Mouse (Mus musculus) cerebellum, postnatal 10 days (tissue): ENCODE results near the gene Vmn2r29.
A peak's percentile ranks its signal among the peaks of the same experiment; 100 is the strongest.
"Not testable (repeated sequence)": the region's sequence is repeated elsewhere in the genome, so short reads cannot be mapped to it uniquely, and the experiment has no call there.

Experiments
- DNase-seq, 2 experiments: peaks; one replicate each; pipeline ENCODE4 v3.0.0; 2021; ENCODE audit warnings: mixed read lengths in 2 of 2

Gene Vmn2r29

DNA sequence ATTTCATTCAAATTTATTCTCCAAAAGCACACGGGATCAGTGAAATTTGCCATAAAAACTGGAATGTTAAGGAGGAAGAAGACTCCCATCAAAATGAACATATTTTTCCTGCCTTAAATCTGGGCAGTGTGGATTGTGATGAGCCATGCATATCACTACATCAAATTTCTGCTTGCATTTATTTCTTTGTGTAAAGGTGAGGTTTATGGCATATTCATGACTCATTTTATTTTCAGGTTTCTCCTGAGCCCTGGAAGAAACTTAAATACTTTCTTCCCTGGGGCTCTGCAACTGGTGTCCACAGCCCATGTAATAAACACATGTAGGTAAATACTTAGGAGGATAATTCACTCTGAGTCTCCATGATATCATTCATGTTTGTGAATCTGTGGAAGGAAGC, at the start of gene Vmn2r29:
Gene Vmn2r29, minus strand, starts transcription at position 101 of the 400 bp plus-strand sequence.
- DNase-seq, result not testable (repeated sequence)

DNA sequence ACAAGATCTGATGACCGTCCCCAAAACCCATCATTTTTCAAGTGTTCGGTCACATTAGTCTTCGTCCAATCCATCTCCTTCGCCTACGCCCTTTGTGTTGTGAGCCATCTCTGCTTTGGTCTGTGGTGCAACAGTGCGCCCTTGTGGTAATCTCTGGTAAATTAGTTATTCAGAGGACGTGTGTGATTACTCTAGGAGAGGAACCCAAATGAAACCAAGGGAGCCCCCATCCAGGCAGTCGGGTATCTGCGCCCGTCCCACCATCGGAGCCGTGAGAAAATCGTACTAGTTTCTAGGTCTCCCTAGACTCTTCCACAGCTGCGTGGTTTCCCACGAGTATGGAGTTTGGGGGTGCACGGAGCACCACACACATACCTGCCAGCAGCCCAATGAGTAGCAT, 48.5 kb upstream of the Vmn2r29 start:
- DNase-seq, result peak; percentile 64 to 71

DNA sequence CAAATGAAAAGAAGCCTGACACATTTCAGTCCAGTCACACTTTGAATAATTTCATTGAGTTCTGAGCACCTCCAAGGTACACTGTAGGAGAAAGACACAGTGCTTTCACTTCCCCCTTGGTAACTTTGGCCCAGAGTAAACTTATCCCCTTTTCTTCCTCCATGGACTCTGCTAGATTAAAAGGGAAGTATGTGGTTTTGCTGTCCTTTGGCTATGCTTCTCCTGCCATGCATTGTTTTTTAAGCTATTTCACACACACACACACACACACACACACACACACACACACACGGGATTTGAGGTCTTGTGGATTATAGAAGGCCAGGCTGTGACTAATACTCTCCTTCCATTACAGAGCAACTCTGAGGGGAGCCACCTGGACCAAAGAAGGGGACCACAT, 34.3 kb upstream of the Vmn2r29 start:
- DNase-seq, result no peak

DNA sequence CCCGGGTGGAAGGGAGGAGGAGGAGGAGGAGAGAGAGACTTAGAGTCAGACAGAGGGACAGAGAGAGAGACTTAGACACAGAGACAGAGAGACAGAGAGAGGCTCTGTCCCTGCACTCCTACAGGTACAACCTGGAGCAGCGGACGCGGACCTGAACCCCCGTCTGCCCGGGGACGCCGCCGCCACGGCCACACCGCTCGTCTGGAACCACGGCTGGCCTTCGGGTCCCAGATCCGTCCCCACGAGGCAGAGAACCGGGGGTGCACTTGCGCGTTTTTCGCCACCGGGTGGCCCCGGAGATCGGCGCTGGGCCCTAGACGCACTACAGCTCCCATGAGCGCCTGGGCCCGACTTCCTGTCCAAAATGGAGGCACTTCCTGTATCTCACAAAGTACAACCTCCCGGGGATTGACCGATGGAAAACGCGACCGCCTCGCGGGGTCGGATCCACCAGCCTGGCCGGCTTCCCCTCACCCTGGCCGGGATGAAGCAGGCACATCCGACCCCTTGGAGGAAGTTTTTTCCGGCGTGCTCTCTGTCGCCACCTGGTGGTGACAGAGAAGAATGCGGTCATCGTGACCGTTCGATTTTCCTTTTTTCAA, 30.9 kb upstream of the Vmn2r29 start, which contains the start of gene Gm45844:
Gene Gm45844, minus strand, starts transcription at position 324 of the 602 bp plus-strand sequence.
- peak; percentile 92 to 93 for DNase-seq

DNA sequence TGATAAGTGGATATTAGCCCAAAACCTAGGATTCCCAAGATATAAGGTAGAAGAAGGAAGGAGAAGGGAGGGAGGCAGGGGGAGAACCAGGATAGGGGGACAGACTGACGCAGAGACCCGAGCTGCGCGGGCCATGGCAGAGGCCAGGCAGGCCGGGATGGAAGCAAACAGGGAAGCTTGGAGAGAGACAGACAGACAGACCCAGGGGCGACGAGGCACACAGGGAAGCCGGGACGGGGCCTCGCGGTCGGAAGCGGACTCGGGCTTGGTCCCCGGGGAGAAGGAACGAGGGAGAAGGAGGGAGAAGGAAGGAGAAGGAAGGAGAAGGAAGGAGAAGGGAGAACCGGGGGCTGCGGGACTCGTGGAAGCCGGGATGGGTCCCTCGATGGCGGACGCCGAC, 30.4 kb upstream of the Vmn2r29 start:
- DNase-seq, result peak; percentile 63 to 70

DNA sequence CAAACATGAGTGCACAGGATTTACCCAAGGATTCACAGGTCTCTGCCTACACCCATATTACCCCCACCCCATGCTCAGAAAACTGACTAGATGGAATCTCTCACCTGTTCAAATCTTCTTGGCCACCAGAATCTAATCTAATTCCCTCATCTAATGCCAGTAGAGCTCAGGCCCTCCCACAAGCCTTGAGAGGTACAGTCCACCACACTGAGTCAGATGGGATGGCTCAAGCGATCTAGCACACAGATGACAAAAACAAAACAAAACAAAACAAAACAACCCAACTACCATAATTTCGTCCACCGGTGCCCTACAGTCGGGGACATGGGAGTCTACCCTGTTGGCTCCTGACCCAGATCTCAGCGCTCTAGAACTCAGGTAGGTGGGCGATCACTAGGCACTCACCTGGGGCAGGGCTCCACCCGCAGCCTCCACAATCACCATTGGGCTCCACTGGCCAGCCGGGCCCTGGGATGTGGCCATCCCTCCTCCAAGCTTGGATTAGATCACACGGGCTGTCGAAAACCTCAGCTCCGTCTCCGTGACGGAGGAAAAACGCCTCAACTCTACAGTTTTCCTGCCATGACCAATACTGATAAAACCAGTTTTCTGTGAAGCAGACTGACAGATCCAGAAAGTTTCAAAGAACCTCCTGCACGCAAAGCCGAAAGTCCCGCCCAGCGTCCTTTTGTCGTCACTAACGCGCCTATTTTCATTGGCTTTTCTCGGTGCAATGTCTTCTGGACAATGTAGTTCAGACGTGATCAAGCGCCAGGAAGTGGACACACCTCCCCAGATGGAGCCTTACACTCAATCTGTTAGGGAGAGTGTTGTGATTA, 37.6 kb downstream of the Vmn2r29 start, which contains the start of gene Zfp772:
Gene Zfp772, minus strand, starts transcription at position 686 of the 839 bp plus-strand sequence.
- peak; percentile 52 to 53 for DNase-seq

DNA sequence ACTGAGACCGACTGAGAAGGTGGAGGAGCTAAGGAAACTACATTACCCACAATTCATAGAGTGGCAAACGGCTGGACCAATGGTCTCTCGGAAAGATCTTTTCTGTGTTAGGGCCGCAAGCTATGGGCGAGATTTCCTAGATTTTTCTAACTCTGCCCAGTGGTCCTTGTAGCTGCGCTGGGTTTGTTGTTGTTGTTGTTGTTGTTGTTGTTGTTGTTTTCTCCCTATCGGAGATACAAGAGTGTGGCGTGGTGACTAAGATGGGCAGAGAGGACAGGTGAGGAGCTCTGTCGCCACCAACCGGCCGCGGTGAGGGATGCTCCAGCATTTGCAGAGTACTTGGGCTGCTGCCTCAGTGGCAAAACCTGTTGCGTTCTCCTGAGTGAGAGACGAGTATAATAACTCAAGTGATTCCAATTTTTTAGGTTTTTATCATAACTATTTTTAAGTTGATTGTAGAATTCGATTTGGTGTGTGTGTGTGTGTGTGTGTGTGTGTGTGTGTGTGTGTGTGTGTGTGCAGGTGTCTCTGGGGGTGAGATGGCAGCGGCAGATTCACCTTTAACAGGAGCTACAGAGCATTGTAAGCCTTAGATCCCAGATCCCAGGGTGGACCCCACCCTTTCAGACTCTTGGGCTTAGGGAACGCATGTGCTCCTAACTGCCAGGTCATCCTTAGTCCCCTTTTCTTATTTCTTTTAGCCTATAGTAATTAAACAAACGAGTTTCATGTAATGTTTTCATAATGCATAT, 58.8 kb downstream of the Vmn2r29 start:
- DNase-seq, result peak; percentile 89 to 90

DNA sequence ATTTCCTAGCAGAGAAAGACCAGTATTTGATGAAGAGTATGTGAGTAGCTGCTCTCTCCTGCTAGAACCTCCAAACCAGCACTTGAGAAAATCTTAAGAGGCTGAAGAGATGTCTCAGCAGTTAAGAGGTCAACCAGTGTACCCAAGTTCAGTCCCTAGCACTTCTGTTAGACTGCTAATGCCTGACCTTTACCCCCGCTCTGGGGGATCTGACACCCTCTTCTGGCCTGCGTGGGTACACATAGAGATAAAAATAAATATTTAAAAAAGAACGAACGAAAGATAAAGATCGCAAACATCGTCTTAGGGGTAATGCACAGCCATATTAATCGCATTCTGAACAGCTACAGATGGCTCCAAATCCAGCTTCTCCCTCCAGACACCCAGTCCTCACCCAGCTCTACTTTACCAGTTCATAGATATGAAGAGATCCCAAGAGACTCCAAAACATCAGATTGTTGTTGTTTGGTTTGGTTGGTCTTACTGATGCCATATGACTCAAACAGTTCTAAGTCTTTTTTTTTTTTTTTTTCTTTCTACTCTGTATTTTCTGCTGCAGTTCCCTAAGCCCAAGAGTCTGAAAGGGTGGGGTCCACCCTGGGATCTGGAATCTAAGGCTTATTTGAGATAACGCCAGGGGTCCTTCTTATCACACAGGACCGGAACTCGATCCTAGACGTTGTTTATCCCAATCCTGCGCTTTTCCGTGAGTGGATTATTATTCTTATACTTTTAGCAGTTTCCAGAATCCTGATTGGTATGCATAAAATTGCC, 59.5 kb downstream of the Vmn2r29 start:
- peak in 1 of 2 experiments; percentile 11 for DNase-seq

DNA sequence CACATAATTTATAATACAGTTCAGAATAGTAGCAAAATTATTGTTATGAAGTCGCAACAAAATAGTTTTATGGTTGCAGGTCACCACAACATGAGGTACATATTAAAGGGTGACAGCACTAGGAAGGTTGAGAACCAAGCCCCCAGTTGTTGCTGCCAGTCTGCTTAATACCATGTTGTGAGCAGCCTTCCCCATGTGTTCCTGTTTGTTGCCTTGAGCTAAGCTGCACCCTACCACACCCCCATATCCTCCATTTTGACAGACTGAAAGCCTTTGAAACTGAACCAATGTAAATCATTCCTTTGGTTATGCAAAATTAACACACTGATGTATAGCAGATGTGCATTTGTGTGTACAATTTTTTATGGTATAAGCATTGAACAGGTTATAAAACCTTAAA, 61.2 kb downstream of the Vmn2r29 start:
- no peak for DNase-seq
